Mouse (Mus musculus) spleen, adult 2 months (tissue): Measurements from ENCODE around the gene Cep350. TPM values are rescaled to one million over a fixed set of nuclear protein-coding genes. Genes with fewer than 3 reads are reported as not detected.
"Not testable (repeated sequence)": the region's sequence is repeated elsewhere in the genome, so short reads cannot be mapped to it uniquely, and the experiment has no call there.

Source experiments
- DNase-seq, 2 experiments: peaks; one replicate each; pipeline versions ENCODE4 v3.0.0 to v3.0.0-alpha.2; 2012 to 2021; ENCODE audit warnings: low spot score in 2 of 2, low read depth in 1 of 2
- H3K27ac ChIP-seq: fragments of 200-500 bp; 2 replicates; pipeline ENCODE4 v1.5.1; 2012; ENCODE audit warnings: low read length, inconsistent platforms; ENCODE audit not compliant: insufficient read depth
- H3K27me3 ChIP-seq: fragments of 200-500 bp; 2 replicates; pipeline ENCODE4 v1.6.1; 2012; ENCODE audit warnings: mild to moderate bottlenecking, moderate library complexity, low read length, inconsistent platforms; ENCODE audit not compliant: control insufficient read depth, insufficient read depth
- H3K36me3 ChIP-seq: fragments of 200-500 bp; 2 replicates; pipeline ENCODE4 v1.6.1; 2012; ENCODE audit warnings: mild to moderate bottlenecking, low read length, inconsistent platforms; ENCODE audit not compliant: control insufficient read depth, insufficient read depth
- H3K4me1 ChIP-seq: fragments of 200-500 bp; 2 replicates; pipeline ENCODE4 v1.6.1; 2011; ENCODE audit warnings: inconsistent platforms; ENCODE audit not compliant: control insufficient read depth, insufficient read depth, insufficient read length
- H3K4me3 ChIP-seq: fragments of 200-500 bp; 2 replicates; pipeline ENCODE4 v1.5.1; 2011; ENCODE audit warnings: mild to moderate bottlenecking, inconsistent platforms; ENCODE audit not compliant: insufficient read depth, insufficient read length; ENCODE audit errors: extremely low read depth
- CTCF ChIP-seq: fragments of 200-500 bp; IDR thresholded peaks from 2 replicates; pipeline ENCODE4 v1.5.1; 2011; ENCODE audit warnings: mild to moderate bottlenecking, inconsistent platforms; ENCODE audit not compliant: insufficient read depth, insufficient read length, insufficient replicate concordance; ENCODE audit errors: extremely low read depth
- POLR2A ChIP-seq: fragments of 200-500 bp; IDR thresholded peaks from 2 replicates; pipeline ENCODE4 v1.6.1; 2011; ENCODE audit warnings: low read depth, low read length, inconsistent platforms
- WGBS: fragments of 180-500 bp; shearing (Covaris S2); methylation state at CpG from one replicate; pipeline ENCODE4 v1.1.7; 2018; 5-methylcytosine and 5-hydroxymethylcytosine counted together
- polyA plus RNA-seq: library from polyadenylated mRNA; depleted of rRNA; stranded (reverse); fragments of >200 nt; gene quantifications from 2 replicates; pipeline ENCODE4 v1.2.3, GENCODE M21; 2012

Gene Cep350
- polyA plus RNA-seq, 1 experiment = 5.2 TPM

GRCm38 (mm10) chr1:155894382-155894781 lies 78.7 kb downstream of the Cep350 start:
- peaks cover 31% of the 10 kb centered on the region for H3K36me3 ChIP-seq
- TF ChIP-seq CTCF (no peak), POLR2A (no peak)
- no peak overlapping the region for H3K27ac ChIP-seq
- H3K27me3 ChIP-seq = no peaks in the 10 kb centered on the region
- DNase-seq = no peak
- H3K4me3 ChIP-seq = no peak overlapping the region
- no peaks in the 10 kb centered on the region for H3K4me1 ChIP-seq
- WGBS = 89% methylated on average over 10 of the region's 10 CpGs

- 88% methylated on average over 2 of the region's 2 CpGs for WGBS
- H3K27ac ChIP-seq = no peak overlapping the region
- H3K4me3 ChIP-seq = no peak overlapping the region
- H3K36me3 ChIP-seq = peaks cover 30% of the 10 kb centered on the region
- DNase-seq = no peak
- no peaks in the 10 kb centered on the region for H3K4me1 ChIP-seq
- no peaks in the 10 kb centered on the region for H3K27me3 ChIP-seq
- TF ChIP-seq CTCF (no peak), POLR2A (no peak)
These were observed 86.2 kb downstream of the Cep350 start for GRCm38 (mm10) chr1:155886846-155887245.

GRCm38 (mm10) chr1:155882646-155883231 lies 90.3 kb downstream of the Cep350 start:
- WGBS = 78% methylated on average over 3 of the region's 3 CpGs
- not testable (repeated sequence) for H3K4me3 ChIP-seq, H3K27ac ChIP-seq, DNase-seq, H3K27me3 ChIP-seq, H3K4me1 ChIP-seq
- H3K36me3 ChIP-seq = peaks cover 36% of the 10 kb centered on the region

DNA sequence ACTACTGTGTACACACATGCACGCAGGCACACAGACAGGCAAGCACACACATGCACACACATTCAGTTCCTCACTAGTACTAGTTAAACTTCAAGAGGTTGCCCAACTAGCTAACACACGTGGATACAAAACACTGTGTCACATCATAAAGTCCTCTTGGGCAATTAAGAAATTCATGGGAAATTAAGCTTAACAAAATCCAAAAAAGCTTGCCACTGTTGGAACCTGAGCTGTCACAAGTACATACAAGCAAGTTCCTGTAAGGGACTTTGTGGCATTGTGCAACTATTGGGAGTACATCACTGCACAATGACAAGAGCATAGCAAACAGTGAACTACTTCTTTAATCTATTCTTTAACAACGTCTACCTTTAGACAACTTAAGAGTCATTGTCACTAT lies 93.5 kb downstream of the Cep350 start:
- DNase-seq = no peak
- TF ChIP-seq CTCF (no peak), POLR2A (no peak)
- no peak overlapping the region for H3K4me3 ChIP-seq
- peaks cover 33% of the 10 kb centered on the region for H3K36me3 ChIP-seq
- 92% methylated on average over 3 of the region's 3 CpGs for WGBS
- H3K4me1 ChIP-seq = no peaks in the 10 kb centered on the region
- H3K27ac ChIP-seq = no peak overlapping the region
- no peaks in the 10 kb centered on the region for H3K27me3 ChIP-seq

- H3K36me3 ChIP-seq = peaks cover 44% of the 10 kb centered on the region
- TF ChIP-seq POLR2A = no peak
- 51% methylated on average over 4 of the region's 4 CpGs for WGBS
These were observed 110.1 kb downstream of the Cep350 start for GRCm38 (mm10) chr1:155862967-155863366.

GRCm38 (mm10) chr1:155854926-155855702 lies 117.9 kb downstream of the Cep350 start:
- no peak for DNase-seq
- H3K4me3 ChIP-seq = no peak overlapping the region
- peaks cover 30% of the 10 kb centered on the region for H3K36me3 ChIP-seq
- WGBS = 92% methylated on average over 7 of the region's 7 CpGs
- H3K27ac ChIP-seq = no peak overlapping the region
- no peaks in the 10 kb centered on the region for H3K4me1 ChIP-seq
- TF ChIP-seq POLR2A (no peak), CTCF (no peak)
- no peaks in the 10 kb centered on the region for H3K27me3 ChIP-seq

More at GRCm38 (mm10) chr1:155862967-155863366, 110.1 kb downstream of the Cep350 start:
- H3K4me3 ChIP-seq = no peak overlapping the region
- no peaks in the 10 kb centered on the region for H3K27me3 ChIP-seq
- no peaks in the 10 kb centered on the region for H3K4me1 ChIP-seq
- no peak overlapping the region for H3K27ac ChIP-seq
- no peak for DNase-seq

- Histone ChIP-seq H3K4me3 (no peak overlapping the region), H3K27ac (no peak overlapping the region), H3K4me1 (no peaks in the 10 kb centered on the region), H3K27me3 (no peaks in the 10 kb centered on the region), H3K36me3 (peaks cover 27% of the 10 kb centered on the region)
- TF ChIP-seq POLR2A (no peak), CTCF (no peak)
- WGBS = 88% methylated on average over 5 of the region's 5 CpGs
- no peak for DNase-seq
These were observed 120.0 kb downstream of the Cep350 start for GRCm38 (mm10) chr1:155853009-155853408.
